Mouse (Mus musculus): ENCODE data around the gene Unc13b.

DNA sequence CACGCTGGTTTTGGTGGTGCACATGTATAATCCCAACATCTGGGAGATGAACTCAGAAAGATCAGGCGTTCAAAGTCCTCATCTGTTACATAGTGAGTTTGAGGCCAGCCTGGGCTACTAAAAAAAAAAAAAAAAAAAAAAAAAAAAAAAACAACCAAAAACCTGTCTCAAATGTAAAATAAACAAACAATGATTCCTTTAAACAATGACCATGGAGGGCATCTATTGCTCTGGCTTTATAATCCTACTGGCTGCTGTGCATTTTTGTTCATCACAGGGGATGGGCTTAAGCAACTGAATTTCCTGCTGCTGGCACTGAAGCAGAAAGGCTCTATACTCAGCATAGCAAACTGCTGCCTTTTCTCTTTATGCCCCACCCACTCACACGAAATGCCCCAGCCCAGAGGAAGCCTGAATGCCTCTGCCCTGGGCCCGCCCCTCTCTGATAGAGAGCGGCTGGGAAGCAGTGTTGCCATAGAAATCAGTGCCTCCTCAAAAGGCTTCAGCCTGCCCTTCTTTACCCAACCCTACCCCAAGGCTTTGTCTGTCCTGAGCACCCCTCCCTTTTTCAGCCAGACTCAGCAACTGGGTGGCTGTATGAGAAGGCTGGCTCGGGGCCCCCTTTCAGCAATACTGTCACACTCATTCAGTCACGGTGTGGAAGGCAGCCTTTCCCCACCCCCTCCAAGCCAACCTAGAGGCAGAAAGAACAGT lies 15.0 kb upstream of the Unc13b start:
- no peak for TF ChIP-seq POLR2A (IDR thresholded peaks at IDR 0.05; ENCODE audit: borderline replicate concordance, insufficient read depth, low read length)
- no peak for TF ChIP-seq CTCF (IDR thresholded peaks at IDR 0.05; ENCODE audit: borderline replicate concordance, insufficient read depth, low read depth, low read length)

Data from cerebellum, adult 2 months (tissue).